Mouse (Mus musculus) skeletal muscle tissue, adult 2 months (tissue): ENCODE results near the gene Mcrip2.

Experiments used
- DNase-seq: peaks from one replicate; pipeline ENCODE4 v3.0.0-alpha.2; 2012; ENCODE audit warnings: low read depth, low spot score

The Mcrip2 gene

DNA sequence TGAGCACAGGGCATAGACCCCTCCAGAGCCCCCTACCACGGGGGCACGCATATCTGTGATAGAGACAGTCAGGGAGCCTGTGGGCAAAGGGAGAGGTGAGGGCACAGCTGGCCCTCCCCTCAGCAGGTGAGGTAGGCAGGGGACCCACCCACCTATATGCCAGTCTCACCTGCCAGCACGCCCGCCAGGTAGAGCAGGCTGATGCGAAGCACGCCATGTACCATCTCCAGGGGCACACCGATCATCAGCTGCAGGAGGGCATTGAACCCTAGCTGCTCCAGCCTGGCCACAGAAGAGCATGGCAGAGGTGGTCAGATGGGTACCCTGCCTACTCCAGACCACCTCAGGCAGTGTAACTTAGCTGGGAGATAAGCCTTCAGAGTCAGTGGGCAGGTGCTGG lies 33.3 kb downstream of the Mcrip2 start:
- no peak for DNase-seq

DNA sequence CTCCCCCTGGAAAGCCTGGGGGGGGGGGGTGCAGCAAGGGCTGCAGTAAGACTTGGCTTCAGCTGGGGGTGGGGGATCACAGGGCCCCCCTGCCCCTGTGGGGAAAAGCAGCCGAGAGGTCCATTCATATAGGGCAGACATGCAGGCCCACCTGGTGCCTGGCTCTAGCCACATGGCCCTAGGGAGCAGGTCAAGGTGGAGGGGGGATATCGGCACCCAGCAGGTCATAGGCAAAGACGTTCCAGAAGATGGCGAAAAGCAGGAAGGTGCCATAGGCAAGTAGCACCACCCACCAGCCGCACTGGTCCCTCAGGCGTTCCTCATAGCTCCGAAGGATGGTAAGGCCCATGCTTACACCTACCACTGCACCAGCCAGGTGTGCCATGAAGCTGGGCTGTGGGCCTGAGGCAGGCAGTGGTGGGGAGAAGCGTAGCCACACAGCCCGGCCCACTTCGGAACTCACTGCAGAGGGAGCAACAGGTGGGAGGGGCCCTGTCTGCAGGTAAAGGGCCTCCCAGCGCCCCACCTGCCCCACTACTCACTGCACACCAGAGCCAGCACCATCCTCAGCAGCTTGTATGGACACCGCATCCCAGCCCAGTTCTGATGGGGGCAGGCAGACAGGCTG lies 33.9 kb downstream of the Mcrip2 start:
- no peak for DNase-seq

- DNase-seq, result no peak
Measured at GRCm38 (mm10) chr17:25833961-25834594, 34.5 kb downstream of the Mcrip2 start.

DNA sequence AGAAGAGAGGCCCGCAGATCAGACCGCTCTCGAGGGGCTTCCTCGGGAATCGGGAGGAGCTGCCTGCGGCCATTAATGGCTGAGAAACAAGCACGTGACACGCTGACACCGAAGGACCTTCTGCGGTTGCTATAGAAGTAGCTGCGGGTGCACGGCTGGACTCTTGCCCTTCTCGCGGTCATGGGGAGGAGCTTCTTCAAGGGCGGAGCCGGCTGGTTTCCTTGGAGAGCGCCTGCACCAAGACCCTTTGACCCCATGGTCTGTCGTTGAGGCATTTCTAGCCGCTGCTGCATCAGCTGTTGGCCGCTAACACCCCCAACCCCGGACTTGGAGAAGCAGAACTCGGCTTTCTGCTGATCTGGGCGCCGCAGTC lies 35.3 kb downstream of the Mcrip2 start, which contains the start of gene Stub1:
Gene Stub1 (minus strand): TSS at position 114 of the 373 bp plus-strand sequence.
- peak; percentile 96 for DNase-seq

- DNase-seq, result peak; percentile 99
Measured at GRCm38 (mm10) chr17:25832436-25833290, 35.9 kb downstream of the Mcrip2 start.

- DNase-seq, result no peak
Measured at GRCm38 (mm10) chr17:25831451-25832281, 36.9 kb downstream of the Mcrip2 start.

DNA sequence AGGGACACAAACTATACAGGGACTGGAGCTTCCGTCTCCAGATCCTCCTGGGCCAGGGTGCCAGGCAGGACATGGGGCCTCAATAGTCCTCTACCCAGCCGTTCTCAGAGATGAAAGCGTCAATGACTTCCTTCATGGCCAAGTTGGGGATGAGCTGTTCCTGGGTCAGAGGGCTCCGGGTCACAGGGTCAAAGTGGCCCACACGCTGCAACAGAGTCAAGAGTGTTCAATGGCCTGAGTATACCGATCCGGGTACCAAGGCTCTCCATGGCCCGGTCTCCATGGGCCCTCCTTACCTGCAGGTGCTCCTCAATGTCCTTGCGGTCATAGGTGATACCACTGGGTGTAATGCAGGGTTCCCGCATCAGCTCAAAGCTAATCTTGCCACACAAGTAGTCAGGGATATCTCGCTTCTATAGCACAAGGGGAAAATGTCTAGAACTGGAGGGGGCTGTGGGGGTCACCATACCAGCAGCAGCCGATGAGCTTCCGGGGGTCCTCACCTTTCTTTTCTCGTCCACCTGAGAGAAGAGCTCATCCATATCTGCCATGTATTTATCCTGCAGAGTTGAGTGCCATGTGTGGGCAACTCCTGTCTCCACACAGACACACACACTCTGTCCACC lies 37.6 kb downstream of the Mcrip2 start:
- no peak for DNase-seq

DNA sequence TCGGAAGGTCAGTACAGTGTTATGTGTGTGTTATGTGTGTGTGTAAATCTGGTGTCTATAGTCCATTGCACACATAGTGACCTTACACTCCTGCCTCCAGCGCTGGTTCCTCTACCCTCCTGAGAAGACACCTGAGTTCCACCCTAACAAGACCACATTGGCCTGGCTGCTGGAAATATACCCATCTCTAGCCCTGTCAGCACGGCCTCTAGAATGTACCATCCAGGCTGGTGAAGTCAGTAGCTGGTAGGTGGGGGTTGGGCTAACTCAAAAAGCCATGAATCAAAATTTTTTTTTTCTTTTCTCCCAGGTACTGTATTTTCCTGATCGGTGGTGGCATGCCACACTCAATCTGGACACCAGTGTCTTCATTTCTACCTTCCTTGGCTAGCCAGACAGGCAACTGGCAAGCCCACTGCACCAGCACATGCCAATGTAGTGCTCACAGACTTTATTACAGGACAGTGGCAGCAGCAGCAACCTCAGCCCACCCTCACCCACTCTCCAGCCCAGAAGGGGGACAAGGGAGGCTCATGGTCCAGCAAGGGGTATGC lies 38.3 kb downstream of the Mcrip2 start:
- DNase-seq, result no peak

GRCm38 (mm10) chr17:25829558-25830017 lies 39.0 kb downstream of the Mcrip2 start:
- no peak for DNase-seq

GRCm38 (mm10) chr17:25828712-25829557 lies 39.6 kb downstream of the Mcrip2 start, which contains the start of gene Jmjd8:
TSS of gene Jmjd8 (plus strand) at chr17:25828867.
- DNase-seq, result peak; percentile 75

- no peak for DNase-seq
Measured at GRCm38 (mm10) chr17:25828223-25828594, 40.4 kb downstream of the Mcrip2 start.

DNA sequence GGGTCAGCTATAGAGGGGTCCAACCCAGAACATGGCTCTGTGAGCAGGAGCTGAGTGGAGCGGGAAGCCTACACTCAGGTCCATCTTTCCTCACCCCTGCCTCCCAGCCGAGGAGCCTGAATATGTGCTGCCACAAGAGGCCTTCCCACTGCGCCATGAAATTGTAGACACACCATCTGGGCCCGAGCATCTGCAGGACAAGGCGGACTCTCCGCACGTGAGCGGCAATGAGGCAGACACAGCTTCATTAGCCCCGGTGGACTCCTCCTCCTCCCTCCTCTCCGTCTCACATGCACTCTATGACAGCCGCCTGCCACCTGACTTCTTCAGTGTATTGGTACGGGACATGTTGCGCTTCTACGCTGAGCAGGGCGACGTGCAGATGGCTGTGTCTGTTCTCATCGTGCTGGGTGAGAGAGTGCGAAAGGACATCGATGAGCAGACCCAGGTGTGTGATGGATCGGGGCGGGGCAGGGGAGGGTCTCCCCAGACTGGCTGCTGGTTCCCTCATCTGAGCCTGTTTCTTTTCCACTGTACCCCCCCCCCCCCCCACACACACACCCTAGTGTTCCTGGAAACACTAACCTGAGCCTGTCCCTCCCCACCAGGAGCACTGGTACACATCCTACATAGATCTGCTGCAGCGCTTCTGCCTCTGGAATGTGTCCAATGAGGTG lies 40.9 kb downstream of the Mcrip2 start:
- DNase-seq, result no peak

GRCm38 (mm10) chr17:25827011-25827410 lies 41.6 kb downstream of the Mcrip2 start:
- no peak for DNase-seq

- no peak for DNase-seq
Measured at GRCm38 (mm10) chr17:25825984-25826570, 42.5 kb downstream of the Mcrip2 start.

GRCm38 (mm10) chr17:25825311-25825710 lies 43.3 kb downstream of the Mcrip2 start:
- no peak for DNase-seq

GRCm38 (mm10) chr17:25824362-25825142 lies 44.0 kb downstream of the Mcrip2 start:
- DNase-seq, result no peak

DNA sequence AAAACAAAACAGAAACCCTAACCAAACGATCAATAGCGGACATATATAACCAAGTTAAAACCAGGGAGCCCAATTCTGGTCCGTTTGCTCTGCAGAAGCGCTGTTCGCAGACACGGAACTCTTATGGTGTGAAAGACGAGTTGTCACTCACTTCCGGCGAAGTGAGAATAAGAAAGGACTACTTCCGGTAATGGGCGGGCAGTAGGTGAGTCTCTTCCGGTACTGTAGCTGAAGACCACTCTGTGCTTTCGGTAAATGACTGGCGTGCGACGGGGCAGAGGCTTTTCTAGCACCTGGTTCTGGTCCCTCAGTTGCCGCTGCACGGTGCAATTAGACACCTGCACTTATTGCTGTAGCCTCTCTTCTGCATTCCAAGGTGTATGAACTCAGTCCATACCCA lies 45.1 kb downstream of the Mcrip2 start, which contains the start of gene Wdr24:
Gene Wdr24 (plus strand): TSS at position 176 of the 400 bp plus-strand sequence.
- peak; percentile 80 for DNase-seq
